14 mouse cellular contexts compared by ENCODE assay signal in the genomic region with DNA sequence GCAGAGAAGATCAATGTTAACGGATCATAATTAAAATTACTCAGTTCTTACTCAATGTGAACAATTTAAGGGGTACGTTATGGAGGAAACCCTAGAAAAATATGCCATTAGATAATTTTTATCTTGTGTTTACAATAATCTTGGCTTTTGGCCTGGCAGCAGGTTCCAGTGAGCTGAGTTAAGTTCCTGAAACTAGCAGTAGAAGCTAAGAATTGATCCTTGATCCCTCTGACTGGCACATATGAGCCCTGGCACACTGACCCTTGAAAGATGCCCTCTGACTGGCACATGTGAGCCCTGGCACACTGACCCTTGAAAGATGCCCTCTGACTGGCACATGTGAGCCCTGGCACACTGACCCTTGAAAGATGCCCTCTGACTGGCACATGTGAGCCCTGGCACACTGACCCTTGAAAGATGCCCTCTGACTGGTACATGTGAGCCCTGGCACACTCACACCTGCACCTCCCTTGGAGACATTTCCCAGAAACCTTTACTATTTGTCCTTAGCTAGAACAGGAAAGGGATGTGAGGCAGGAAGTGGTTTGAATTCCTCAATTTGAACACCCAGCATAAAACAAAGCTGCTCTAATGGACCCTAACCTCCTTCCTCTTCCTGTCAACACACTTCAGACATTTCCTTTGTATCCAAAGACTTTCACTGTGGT. TPM values are rescaled to one million over a fixed set of nuclear protein-coding genes. Genes with fewer than 3 reads are reported as not detected.
DNase-seq lines count a peak whose midpoint lies in the region; ATAC-seq and TF ChIP-seq lines count a peak whose summit lies in the region.
"Had no signal": no experiment of that assay in that cellular context is flagged by ENCODE, and none has a peak within 500 bp of the region (broad histone marks: within the 10 kb centered on the region; RNA-seq: fewer than 3 reads in every experiment).

No protein-coding gene starts in this region.

- TF ChIP-seq CTCF in spleen, adult 2 months (IDR thresholded peaks at IDR 0.05; ENCODE audit: extremely low read depth, insufficient read depth, insufficient read length, insufficient replicate concordance): no peak

- H3K27ac ChIP-seq in heart, embryonic 12.5 days (ENCODE audit: poor library complexity, severe bottlenecking): 0 out of 2 replicates have a peak overlapping the region, but pooled peaks have one; percentile 16
- H3K27ac ChIP-seq in spleen, adult 2 months (ENCODE audit: insufficient read depth, low read length): peak overlapping the region; percentile 35; the same call in 1 of the 2 replicates
- H3K27ac ChIP-seq in liver, embryonic 16.5 days (ENCODE audit: low read length): no peak overlapping the region
- H3K27ac ChIP-seq: embryonic facial prominence, embryonic 12.5 days; hindbrain, embryonic 13.5 days had no signal

- no peaks in the 10 kb centered on the region for H3K27me3 ChIP-seq in heart, embryonic 12.5 days (replicated peaks)
- no peaks in the 10 kb centered on the region for H3K27me3 ChIP-seq in spleen, adult 2 months (ENCODE audit: control insufficient read depth, insufficient read depth, low read length)
- H3K27me3 ChIP-seq in liver, embryonic 16.5 days (ENCODE audit: control insufficient read depth, insufficient read depth, low read depth, low read length): no peaks in the 10 kb centered on the region
- H3K27me3 ChIP-seq in splenic B cell, adult 2 months (ENCODE audit: control insufficient read depth, insufficient read depth, low read length, poor library complexity, severe bottlenecking): no peaks in the 10 kb centered on the region
- H3K27me3 ChIP-seq: CH12.LX; embryonic facial prominence, embryonic 12.5 days; hindbrain, embryonic 13.5 days had no signal

- WGBS in heart, embryonic 12.5 days: 61% methylated on average over 2 of the region's 2 CpGs
- 51% methylated on average over 2 of the region's 2 CpGs for WGBS in spleen, adult 2 months
- WGBS in liver, embryonic 16.5 days (ENCODE audit: insufficient replicate concordance): 36% methylated on average over 2 of the region's 2 CpGs

- H3K9ac ChIP-seq in heart, embryonic 12.5 days: no peak overlapping the region
- H3K9ac ChIP-seq in liver, embryonic 16.5 days (ENCODE audit: low read depth, low read length): no peak overlapping the region
- H3K9ac ChIP-seq: embryonic facial prominence, embryonic 12.5 days; hindbrain, embryonic 13.5 days had no signal

- intact Hi-C loops in heart, postnatal 25 days (cut with DNase I): loop anchor here (2.0 kb wide), 1 partner anchor 15 kb away; no protein-coding TSS in a partner anchor

- DNase-seq in heart, postnatal 25 days (ENCODE audit: low spot score): no peak
- no peak for DNase-seq in spleen, adult 2 months (ENCODE audit: low read depth in 1 of 2, low spot score in 2 of 2)
- no peak for DNase-seq in spleen, postnatal 14 days (ENCODE audit: low spot score in 2 of 2)
- peak; percentile 20 for DNase-seq in splenic B cell, adult 2 months (ENCODE audit: low read depth, low spot score)
- no peak for DNase-seq in cerebellum, adult 11 months
- DNase-seq in adrenal gland, adult 18-20 months (ENCODE audit: low spot score in 2 of 2): no peak
- DNase-seq: right cerebral cortex, postnatal 4 days had no signal

- ATAC-seq in heart, embryonic 12.5 days (ENCODE audit: insufficient number of reproducible peaks, low FRiP score): no peak
- peak; percentile 30; the same call in 1 of the 2 replicates for ATAC-seq in liver, embryonic 16.5 days (ENCODE audit: low read depth)

- H3K4me3 ChIP-seq in heart, embryonic 12.5 days: no peak overlapping the region
- H3K4me3 ChIP-seq in spleen, adult 2 months (ENCODE audit: extremely low read depth, insufficient read depth, insufficient read length): no peak overlapping the region
- no peak overlapping the region for H3K4me3 ChIP-seq in liver, embryonic 16.5 days (ENCODE audit: low read depth, low read length)
- H3K4me3 ChIP-seq: embryonic facial prominence, embryonic 12.5 days; hindbrain, embryonic 13.5 days had no signal

- no peak overlapping the region for H3K4me2 ChIP-seq in heart, embryonic 12.5 days
- H3K4me2 ChIP-seq in liver, embryonic 16.5 days (ENCODE audit: low read depth, low read length): no peak overlapping the region
- H3K4me2 ChIP-seq: embryonic facial prominence, embryonic 12.5 days; hindbrain, embryonic 13.5 days had no signal

- no peak for TF ChIP-seq POLR2A in spleen, adult 2 months (IDR thresholded peaks at IDR 0.05; ENCODE audit: low read depth, low read length)

- 0 out of 2 replicates have a peak, but pooled peaks cover 4% of the 10 kb centered on the region for H3K4me1 ChIP-seq in heart, embryonic 12.5 days (replicated peaks)
- peaks cover 11% of the 10 kb centered on the region for H3K4me1 ChIP-seq in spleen, adult 2 months (ENCODE audit: control insufficient read depth, insufficient read depth, insufficient read length)
- H3K4me1 ChIP-seq in liver, embryonic 16.5 days (ENCODE audit: control insufficient read depth, low read depth, low read length): no peaks in the 10 kb centered on the region
- H3K4me1 ChIP-seq: embryonic facial prominence, embryonic 12.5 days; hindbrain, embryonic 13.5 days had no signal

- no peaks in the 10 kb centered on the region for H3K9me3 ChIP-seq in heart, embryonic 12.5 days (replicated peaks)
- H3K9me3 ChIP-seq in liver, embryonic 16.5 days (replicated peaks; ENCODE audit: control insufficient read depth, low read length): no peaks in the 10 kb centered on the region
- H3K9me3 ChIP-seq: embryonic facial prominence, embryonic 12.5 days; hindbrain, embryonic 13.5 days had no signal

- no peaks in the 10 kb centered on the region for H3K36me3 ChIP-seq in heart, embryonic 12.5 days
- no peaks in the 10 kb centered on the region for H3K36me3 ChIP-seq in spleen, adult 2 months (ENCODE audit: control insufficient read depth, insufficient read depth, low read length)
- no peaks in the 10 kb centered on the region for H3K36me3 ChIP-seq in liver, embryonic 16.5 days (ENCODE audit: control insufficient read depth, insufficient read depth)
- no peaks in the 10 kb centered on the region; the same call in 1 of the 2 replicates for H3K36me3 ChIP-seq in splenic B cell, adult 2 months (ENCODE audit: control insufficient read depth, insufficient read depth, low read length, poor library complexity, severe bottlenecking)
- H3K36me3 ChIP-seq: embryonic facial prominence, embryonic 12.5 days; hindbrain, embryonic 13.5 days had no signal

RNA-seq across cellular contexts. Expression of gene Rnase10, which starts 9.4 kb away (rescaled TPM):
- polyA plus RNA-seq in heart, embryonic 12.5 days (2016; fragmentation: Nextera tagmentation; extraction: Ambion mirVana): 0.41 TPM in 1 of 2 replicates, not detected in the other
- total RNA-seq in heart, postnatal 25 days (2021): under 1 TPM in 1 of 2 experiments, not detected in 1; 0.39 TPM
- not detected in 2 replicates for polyA plus RNA-seq in spleen, adult 2 months (2012; rRNA removed)
- polyA plus RNA-seq in liver, embryonic 16.5 days (2015; fragmentation: Nextera tagmentation; extraction: Ambion mirVana): 0.09 TPM in 1 of 2 replicates, not detected in the other
- total RNA-seq in adrenal gland, adult 18-20 months (2021): not detected
- total RNA-seq: CH12.LX had no signal
- polyA plus RNA-seq: embryonic facial prominence, embryonic 12.5 days; hindbrain, embryonic 13.5 days; neural tube, embryonic 11.5 days had no signal

RNA-seq across cellular contexts. Expression of gene Pnp2, which starts 42.3 kb away (rescaled TPM):
- 0.17 and 0.32 TPM in 2 replicates for polyA plus RNA-seq in heart, embryonic 12.5 days (2016; fragmentation: Nextera tagmentation; extraction: Ambion mirVana)
- total RNA-seq in heart, postnatal 25 days (2021): under 1 TPM; 0.61 to 0.75 TPM
- polyA plus RNA-seq in spleen, adult 2 months (2012; rRNA removed): 2.7 and 3.1 TPM in 2 replicates
- 10.6 and 11.0 TPM in 2 replicates for polyA plus RNA-seq in liver, embryonic 16.5 days (2015; fragmentation: Nextera tagmentation; extraction: Ambion mirVana)
- 1 to 10 TPM; 1.7 to 2.7 TPM for total RNA-seq in adrenal gland, adult 18-20 months (2021)

RNA-seq across cellular contexts. Expression of gene Rnase9, which starts 43.5 kb away (rescaled TPM):
- not detected in 2 replicates for polyA plus RNA-seq in heart, embryonic 12.5 days (2016; fragmentation: Nextera tagmentation; extraction: Ambion mirVana)
- not detected for total RNA-seq in heart, postnatal 25 days (2021)
- polyA plus RNA-seq in spleen, adult 2 months (2012; rRNA removed): not detected in 2 replicates
- not detected in 2 replicates for polyA plus RNA-seq in liver, embryonic 16.5 days (2015; fragmentation: Nextera tagmentation; extraction: Ambion mirVana)
- not detected for total RNA-seq in adrenal gland, adult 18-20 months (2021)
- total RNA-seq: CH12.LX; layer of hippocampus, postnatal 14 days had no signal
- polyA plus RNA-seq: embryonic facial prominence, embryonic 12.5 days; hindbrain, embryonic 13.5 days; neural tube, embryonic 11.5 days had no signal

RNA-seq across cellular contexts. Expression of gene Rnase11, which starts 51.8 kb away (rescaled TPM):
- not detected in 2 replicates for polyA plus RNA-seq in heart, embryonic 12.5 days (2016; fragmentation: Nextera tagmentation; extraction: Ambion mirVana)
- total RNA-seq in heart, postnatal 25 days (2021): not detected
- polyA plus RNA-seq in spleen, adult 2 months (2012; rRNA removed): not detected in 2 replicates
- not detected in 2 replicates for polyA plus RNA-seq in liver, embryonic 16.5 days (2015; fragmentation: Nextera tagmentation; extraction: Ambion mirVana)
- total RNA-seq in adrenal gland, adult 18-20 months (2021): not detected
- total RNA-seq: CH12.LX; layer of hippocampus, postnatal 14 days had no signal
- polyA plus RNA-seq: embryonic facial prominence, embryonic 12.5 days; hindbrain, embryonic 13.5 days; neural tube, embryonic 11.5 days had no signal

RNA-seq across cellular contexts. Expression of gene Gm49342, which starts 53.8 kb away (rescaled TPM):
- not detected in 2 replicates for polyA plus RNA-seq in heart, embryonic 12.5 days (2016; fragmentation: Nextera tagmentation; extraction: Ambion mirVana)
- 10 to 100 TPM; 12.6 TPM for total RNA-seq in heart, postnatal 25 days (2021)
- 26.2 and 28.4 TPM in 2 replicates for polyA plus RNA-seq in spleen, adult 2 months (2012; rRNA removed)
- not detected in 2 replicates for polyA plus RNA-seq in liver, embryonic 16.5 days (2015; fragmentation: Nextera tagmentation; extraction: Ambion mirVana)
- total RNA-seq in adrenal gland, adult 18-20 months (2021): 10 to 100 TPM; 31.9 to 43.9 TPM
- polyA plus RNA-seq: embryonic facial prominence, embryonic 12.5 days; hindbrain, embryonic 13.5 days; neural tube, embryonic 11.5 days had no signal
